Mouse (Mus musculus) 3134 (cell line): ENCODE measurements around the gene Fancd2os.
A peak's percentile ranks its signal among the peaks of the same experiment; 100 is the strongest.

Experiments used
- DNase-seq: peaks from one replicate; pipeline ENCODE4 v3.0.0-alpha.2; 2011; ENCODE audit warnings: low spot score; ENCODE audit not compliant: insufficient read length; ENCODE audit errors: extremely low read depth

Gene Fancd2os

GRCm38 (mm10) chr6:113608871-113609270 lies 8.4 kb upstream of the Fancd2os start:
- no peak for DNase-seq

DNA sequence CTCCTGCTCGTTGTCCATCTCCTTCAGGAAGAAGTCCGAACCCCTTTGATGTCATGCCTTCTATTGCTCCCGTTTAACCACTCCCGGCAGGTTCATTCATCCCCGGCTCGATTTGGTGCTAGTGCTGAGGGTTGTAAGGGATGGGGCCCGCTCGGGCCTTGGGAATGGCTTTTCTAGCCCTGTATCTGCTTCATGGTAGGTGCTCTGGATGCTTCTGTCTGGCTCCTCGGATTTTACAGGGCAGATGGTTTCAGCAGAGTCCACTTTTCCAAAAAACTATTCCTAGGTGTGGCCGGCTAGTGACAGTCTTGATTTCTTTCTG lies 4.7 kb upstream of the Fancd2os start:
- DNase-seq = no peak

- DNase-seq = peak; percentile 97
Observed at GRCm38 (mm10) chr6:113604432-113605223, 4.1 kb upstream of the Fancd2os start, which contains the start of gene Brk1. Gene Brk1, plus strand, starts transcription at chr6:113604772.

DNA sequence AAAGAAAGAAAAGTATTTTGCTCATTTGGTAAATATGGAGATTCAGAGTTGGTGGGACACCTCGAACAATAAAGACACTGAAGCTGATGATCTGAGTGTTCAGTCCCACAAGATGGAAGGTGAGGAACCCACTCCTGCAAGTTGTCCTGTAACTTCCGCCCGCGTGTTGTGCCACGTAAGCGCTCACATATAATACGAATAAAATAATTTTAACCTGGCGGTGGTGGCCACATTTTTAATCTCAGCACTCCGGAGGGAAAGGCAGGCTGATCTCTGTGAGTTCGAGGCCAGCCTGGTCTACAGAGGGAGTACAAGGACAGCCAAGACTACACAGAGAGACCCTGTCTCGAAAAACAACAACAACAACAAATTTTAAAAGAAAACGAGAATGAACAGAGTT lies 3.5 kb upstream of the Fancd2os start:
- DNase-seq = no peak

GRCm38 (mm10) chr6:113602821-113603220 lies 2.3 kb upstream of the Fancd2os start:
- DNase-seq = peak; percentile 39

- no peak for DNase-seq
Observed at GRCm38 (mm10) chr6:113599833-113600232, 682 bp downstream of the Fancd2os start.

GRCm38 (mm10) chr6:113597945-113598344 lies 2.6 kb downstream of the Fancd2os start:
- DNase-seq = no peak

GRCm38 (mm10) chr6:113592637-113593036 lies 7.9 kb downstream of the Fancd2os start:
- no peak for DNase-seq

GRCm38 (mm10) chr6:113586466-113587183 lies 13.9 kb downstream of the Fancd2os start:
- no peak for DNase-seq

- no peak for DNase-seq
Observed at GRCm38 (mm10) chr6:113585065-113585464, 15.4 kb downstream of the Fancd2os start.

DNA sequence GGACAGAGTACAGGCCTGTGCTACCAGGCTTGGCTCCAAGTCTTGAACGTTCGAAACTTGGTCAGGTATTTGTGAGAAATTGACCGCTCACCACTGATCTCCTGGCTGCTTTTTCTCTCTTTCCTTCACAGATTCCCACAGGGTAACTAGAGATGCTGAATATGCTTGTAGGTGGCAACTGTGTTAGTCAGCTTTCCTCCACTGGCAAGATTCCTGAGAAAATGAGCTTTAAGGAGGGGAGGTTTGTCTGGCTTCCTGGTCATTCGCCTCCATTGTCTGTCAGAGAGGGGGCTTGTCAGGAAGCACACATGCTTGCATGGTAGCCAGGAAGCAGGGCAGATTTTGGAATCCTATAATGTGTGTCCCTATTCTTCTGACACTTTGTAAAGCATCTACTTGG lies 17.5 kb downstream of the Fancd2os start:
- no peak for DNase-seq

DNA sequence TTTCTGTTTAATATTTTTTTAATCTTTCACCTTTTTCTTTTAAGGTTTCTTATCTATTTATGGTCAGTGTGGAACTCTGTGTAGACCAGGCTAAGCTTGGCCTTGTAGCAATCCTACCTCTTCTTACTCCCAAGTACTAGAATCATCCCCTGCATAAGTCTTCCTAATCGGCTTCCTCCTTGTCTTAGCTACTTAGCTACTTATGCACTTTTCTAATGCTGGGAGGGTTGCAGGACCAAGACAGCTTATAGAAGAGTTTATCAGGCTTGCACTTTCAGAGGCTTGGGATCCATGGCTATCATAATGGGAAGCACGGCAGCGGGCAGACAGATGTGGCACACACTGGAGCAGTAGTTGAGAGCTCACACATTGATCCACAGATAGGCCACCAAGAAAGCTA lies 21.2 kb downstream of the Fancd2os start:
- DNase-seq = no peak

DNA sequence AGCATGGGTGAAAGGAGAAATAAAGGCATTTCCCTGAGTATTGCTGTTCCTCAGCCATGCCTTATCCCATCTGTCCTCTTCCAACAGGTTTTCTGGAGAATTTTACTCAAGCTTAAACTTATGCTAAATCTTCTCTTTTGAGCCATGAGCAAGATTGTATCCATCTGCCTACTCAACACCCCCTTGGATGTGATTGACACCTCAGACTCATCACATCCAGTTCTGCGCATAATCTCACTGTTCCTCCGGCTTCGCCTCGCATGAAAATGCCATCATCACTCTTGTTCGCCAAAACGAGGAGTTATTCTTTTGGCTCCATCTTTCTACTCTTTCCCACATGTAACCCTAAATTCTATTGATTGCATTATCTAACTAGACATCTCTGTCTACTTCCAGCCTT lies 24.5 kb downstream of the Fancd2os start:
- DNase-seq = no peak

DNA sequence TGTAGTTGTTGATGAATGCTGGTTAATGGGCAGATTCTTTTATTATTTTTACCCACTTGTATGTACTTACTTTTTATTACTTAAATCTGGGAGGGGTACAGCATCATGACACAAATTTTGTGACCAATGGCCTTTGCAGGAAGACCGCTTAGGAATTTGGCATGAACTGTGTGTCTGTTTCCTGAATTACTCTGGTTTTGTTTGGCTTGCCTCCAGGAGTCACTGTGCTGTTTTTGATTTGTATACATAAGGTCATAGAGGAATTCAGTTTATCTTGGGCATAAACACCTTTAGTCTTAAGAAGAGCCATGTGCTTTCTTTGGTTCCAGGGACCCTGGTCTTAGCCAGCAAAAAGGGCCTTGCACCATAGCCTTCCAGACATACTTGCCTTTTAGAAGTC lies 36.0 kb downstream of the Fancd2os start:
- no peak for DNase-seq

DNA sequence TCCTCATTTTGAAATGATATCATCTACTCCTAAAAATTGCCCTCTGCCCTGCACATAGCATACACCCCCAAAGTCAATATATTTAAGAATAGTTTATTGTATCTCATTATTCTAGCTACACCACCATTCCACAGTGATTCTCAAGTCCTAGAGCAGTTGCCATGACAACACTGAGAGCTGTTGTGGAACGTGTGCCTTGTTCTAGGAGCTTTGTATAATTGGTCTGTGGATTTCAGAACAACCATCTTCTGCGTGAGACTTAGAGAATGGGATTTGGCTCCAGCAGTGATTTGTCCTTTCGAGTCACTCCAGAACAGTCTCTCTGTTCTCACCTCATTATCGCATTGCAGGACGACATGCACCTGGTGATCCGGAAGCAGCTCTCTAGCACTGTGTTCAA lies 40.8 kb downstream of the Fancd2os start:
- no peak for DNase-seq
